Mouse (Mus musculus): ENCODE measurements at regions not wholly inside any gene's neighbourhood (a gene's known extent, or its start where the extent isn't known, plus 50 kb on each side); places are given as distances from the start of the nearest gene placed in this dataset.
A peak's percentile ranks its signal among the peaks of the same experiment; 100 is the strongest.

DNA sequence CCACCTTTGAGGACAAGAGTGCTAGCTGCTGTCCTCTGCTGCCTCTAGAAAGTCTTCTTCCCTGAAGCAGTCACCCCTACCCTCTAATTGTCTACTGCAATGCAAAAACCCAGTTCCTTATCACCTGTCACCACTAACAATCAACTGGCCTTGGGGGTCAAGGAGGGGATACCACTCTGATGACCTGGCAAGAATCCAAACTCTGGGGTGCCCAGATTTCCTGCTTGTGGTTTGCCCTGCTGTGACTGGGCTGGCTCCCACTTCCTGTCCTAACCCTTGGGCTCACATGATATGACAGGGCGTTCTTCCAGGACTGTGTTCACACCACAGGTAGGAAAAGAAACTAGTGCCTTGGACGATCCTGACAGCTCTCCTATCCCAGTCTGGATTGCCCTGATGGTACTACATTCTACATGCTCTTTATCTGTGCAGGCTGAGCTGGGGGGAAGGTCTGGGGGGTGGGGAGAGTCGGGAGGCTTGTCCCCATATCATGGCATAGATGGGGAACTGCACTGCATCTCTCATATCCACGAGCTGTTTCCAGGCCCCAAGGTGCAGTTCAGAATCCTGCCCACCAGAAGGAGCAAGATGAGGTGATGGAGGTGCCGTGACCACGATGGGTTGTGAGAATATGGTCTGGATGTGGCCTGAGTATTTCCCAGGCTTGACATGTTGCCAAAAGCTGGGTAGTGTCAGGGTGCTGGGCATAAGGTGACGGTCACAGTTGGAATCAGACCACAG is 81.0 kb downstream of the Maf start:
- no peak for DNase-seq
- no peak for TF ChIP-seq CTCF (IDR thresholded peaks at IDR 0.05)
- H3K27ac ChIP-seq, result no peak overlapping the region
- H3K4me3 ChIP-seq, result no peak overlapping the region
- intact Hi-C loops (cut with DNase I), result no loop called here

DNA sequence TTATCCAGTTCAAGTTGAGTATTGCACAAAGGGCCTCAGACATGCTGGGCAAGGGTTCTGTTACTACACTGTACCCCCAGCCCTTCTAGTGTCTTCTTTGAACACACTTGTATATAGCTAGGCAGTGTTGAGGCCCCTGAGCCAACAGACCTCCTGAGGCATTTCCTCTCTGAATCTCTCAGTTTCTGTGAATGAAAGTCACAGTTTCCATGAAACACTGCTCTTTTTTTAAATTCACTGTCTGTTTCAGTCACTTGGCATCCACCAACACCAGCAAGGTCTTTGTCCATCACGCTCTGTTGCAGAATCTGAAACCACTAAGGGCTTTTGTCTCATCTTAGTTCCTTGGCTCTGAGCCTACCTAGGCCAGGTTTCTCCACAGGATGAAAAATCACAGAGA is 82.5 kb downstream of the Maf start:
- DNase-seq, result no peak
- TF ChIP-seq CTCF (IDR thresholded peaks at IDR 0.05), result no peak
- intact Hi-C loops (cut with DNase I), result no loop called here

DNA sequence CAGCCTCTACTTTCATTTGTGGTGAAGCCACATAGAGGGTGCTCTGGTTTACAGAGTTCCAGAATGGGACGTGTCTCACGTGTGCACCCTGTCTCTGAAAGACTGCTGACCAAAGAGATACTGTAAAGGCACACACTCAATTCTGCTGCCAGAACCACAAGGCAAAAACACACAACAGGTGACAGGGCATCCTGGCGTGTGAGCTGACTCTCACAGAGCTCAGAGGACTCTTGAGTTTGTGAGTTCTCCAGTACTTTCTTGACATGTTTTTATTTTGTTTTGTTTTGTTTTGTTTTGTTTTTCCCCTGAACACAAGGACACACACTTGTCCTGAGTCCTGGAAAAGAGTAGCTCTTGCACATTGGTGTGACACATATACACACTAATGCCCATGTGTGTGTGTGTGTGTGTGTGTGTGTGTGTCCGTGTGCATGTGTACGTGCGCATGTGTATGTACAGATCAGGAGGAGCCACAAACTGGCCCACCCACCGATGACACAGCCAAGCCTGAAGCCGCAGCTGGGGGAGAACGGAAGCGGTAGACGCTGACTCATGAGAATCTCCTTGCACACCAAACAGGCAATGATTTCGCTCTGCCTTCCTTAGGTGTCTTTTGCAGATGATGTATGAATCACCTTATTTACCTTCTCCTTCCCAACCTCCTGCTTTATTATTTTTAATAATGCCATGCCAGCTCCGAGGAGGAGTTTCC is 89.4 kb downstream of the Maf start:
- intact Hi-C loops (cut with DNase I), result no loop called here
- no peak for TF ChIP-seq CTCF (IDR thresholded peaks at IDR 0.05)
- Histone ChIP-seq H3K4me3 (no peak overlapping the region), H3K27ac (peak overlapping the region; percentile 72)
- no peak for DNase-seq

More for the DNA sequence above, 82.5 kb downstream of the Maf start:
- H3K27ac ChIP-seq, result no peak overlapping the region
- no peak overlapping the region for H3K4me3 ChIP-seq

DNA sequence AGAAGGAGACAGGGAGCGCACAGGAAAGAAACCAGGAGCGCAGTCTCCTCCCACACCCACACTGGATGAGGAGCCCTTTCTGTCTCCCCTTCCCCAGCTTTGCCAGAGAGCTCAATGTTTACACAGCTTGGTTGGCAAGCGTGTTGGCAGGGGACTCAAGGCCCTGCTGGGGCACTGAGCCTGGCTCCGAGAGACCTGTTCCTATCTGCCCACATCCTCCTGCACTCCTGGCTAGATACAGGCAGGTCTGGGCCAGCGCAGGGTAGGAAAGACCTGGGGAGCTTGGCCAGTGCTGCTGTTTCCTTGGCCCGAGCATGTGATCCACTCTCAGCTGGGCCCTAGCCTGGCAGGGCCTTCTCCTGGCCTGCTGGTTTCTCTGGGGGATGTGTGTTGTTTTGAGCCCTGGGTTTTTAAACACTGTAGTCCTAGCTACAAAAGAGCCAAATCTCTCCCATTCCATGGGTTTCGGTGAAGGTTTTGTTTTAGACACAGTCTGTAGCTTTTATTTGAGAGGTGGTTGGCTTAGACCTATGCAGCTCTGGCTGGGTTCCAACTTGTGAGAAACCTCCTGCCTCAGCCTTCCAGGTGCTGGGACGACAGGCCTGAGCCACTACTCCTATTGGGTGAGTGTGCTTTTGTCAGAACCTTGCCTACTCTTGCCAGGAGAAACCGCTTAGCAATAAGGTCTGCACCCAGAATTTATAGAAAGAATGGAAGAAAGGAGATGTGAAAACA is 90.6 kb downstream of the Maf start:
- peak; percentile 75 for DNase-seq
- H3K4me3 ChIP-seq, result no peak overlapping the region
- intact Hi-C loops (cut with DNase I), result no loop called here
- no peak for TF ChIP-seq CTCF (IDR thresholded peaks at IDR 0.05)
- peak overlapping the region; percentile 72 for H3K27ac ChIP-seq

DNA sequence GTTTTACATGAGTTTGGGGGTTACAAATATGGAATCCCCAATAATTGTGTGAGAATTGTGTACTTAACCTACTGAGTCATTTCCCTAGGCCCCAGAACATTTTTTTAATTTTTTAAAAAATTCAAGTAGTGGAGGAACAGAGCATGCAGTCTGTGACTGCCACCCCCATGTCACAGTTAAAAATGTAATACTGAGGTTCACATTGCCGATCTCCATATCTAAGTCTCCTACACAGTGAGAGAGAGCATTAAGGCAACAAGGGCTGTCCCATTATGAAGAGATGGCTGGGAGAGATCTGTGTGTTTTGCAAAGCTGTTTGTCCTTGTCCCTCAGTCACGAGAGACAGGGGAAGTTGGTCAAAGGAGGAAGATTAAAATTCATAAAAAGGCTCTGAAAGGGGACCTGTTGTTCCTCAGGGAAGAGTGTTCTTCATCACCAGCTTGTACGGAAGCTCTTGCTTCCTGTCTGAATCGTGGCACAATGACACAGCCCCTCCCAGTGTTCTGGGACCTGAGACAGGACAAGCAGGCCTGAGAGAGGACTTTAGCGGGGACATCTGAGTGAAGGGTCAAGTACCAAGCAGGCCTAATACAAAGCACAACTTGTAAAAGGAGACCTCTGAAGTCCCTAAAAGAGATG is 93.5 kb downstream of the Maf start:
- peak overlapping the region; percentile 31; the same call in 1 of the 2 replicates for H3K27ac ChIP-seq

DNA sequence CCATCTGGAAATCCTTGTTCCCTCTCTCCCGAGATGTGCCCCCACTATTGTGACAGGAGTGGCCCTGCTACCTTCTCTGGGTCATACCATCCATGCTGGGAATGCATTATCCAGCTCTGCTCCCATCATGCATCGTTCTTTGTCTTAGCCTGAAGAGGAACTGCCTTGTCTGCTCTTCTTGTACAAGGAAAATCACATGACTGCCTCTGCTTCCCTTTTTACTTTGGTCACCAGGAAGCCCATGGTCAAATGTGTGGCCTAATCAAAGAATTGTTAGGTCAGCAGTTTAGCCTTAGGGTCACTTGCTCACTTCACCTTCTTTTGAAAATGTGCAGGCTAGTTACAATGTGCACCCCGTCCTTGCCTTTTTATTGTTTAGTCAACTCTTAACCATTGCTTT is 95.5 kb downstream of the Maf start:
- intact Hi-C loops (cut with DNase I), result no loop called here
- no peak for DNase-seq
- no peak overlapping the region for H3K4me3 ChIP-seq
- TF ChIP-seq CTCF (IDR thresholded peaks at IDR 0.05), result no peak
- no peak overlapping the region for H3K27ac ChIP-seq

More for the DNA sequence above, 93.5 kb downstream of the Maf start:
- DNase-seq, result no peak
- intact Hi-C loops (cut with DNase I), result no loop called here
- TF ChIP-seq CTCF (IDR thresholded peaks at IDR 0.05), result no peak
- H3K4me3 ChIP-seq, result no peak overlapping the region

DNA sequence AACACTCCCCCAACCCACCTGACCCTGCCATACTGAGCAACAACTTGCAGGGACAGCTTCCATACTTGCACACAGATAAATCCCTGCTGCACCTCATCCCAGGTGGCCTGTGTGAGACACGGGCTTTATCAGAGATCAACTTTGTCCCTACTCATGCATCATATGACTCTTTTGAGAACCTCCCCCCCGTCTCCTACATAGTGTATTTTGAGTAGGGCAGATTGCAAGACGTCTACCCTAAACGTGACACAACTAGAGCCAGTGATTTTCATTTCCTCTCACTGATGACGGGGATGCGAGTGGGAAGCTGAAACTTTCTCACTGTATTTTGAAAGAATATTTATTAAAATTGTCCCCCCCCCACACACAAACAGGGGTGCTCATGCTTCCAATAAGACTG is 107.8 kb downstream of the Maf start:
- Histone ChIP-seq H3K27ac (no peak overlapping the region), H3K4me3 (no peak overlapping the region)
- DNase-seq, result no peak
- intact Hi-C loops (cut with DNase I), result no loop called here
- no peak for TF ChIP-seq CTCF (IDR thresholded peaks at IDR 0.05)

DNA sequence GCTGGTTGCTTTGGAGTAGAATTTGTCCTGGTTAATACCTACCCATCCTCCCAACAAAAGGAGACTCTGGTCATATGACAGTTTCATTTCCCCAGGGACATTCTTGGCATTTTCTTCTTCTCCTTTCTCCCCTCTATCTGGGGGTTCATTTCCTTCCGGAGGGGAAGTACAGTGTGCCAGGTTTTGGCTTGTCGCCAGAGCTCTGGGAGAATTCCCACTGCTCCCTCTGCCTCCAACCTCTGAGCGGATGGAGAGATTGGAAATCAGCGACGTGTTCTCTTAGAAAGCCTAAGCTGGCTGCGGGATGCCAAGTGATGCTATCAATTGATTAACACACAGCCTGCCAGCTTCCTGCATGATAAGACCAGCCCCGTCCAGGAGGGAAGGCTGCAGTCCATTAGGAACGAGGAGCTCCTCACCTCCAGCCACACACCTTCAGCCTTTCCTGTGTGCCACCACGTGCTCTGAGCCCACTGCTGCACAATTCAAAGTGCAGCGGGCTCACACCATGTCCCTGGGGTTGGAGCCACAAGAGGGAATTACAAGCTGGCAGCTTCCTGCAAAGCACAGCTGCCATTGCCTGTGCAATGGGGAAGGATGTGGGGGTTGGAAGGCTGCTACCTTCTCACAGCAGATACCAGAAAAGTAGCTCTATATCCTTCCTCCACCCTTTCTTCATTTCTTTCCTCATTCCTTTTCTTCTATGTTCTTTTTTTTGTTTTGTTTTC is 110.2 kb downstream of the Maf start:
- peak; percentile 28 for DNase-seq

DNA sequence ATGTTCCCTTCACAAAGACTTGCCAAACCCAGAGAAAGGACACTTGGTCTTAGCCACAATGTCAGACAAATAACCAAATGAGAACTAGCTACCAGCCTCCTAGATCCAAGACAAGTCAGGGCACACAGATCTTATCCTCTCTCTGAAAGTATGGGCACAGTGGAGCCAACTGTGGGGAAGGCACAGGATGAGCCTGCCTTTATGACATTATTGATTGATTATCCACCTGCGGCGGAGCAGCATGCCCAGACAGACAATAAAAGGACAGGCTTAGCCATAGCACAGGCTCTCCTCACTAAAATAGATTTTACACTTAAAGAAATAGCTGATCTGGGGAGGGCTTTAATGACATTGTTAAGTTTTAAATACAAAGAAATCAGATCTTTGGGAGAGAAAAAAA is 117.9 kb downstream of the Maf start:
- DNase-seq, result no peak
- intact Hi-C loops (cut with DNase I), result no loop called here
- Histone ChIP-seq H3K4me3 (no peak overlapping the region), H3K27ac (no peak overlapping the region)
- no peak for TF ChIP-seq CTCF (IDR thresholded peaks at IDR 0.05)

More for the DNA sequence above, 110.2 kb downstream of the Maf start:
- H3K27ac ChIP-seq, result peak overlapping the region; percentile 24; the same call in 1 of the 2 replicates
- intact Hi-C loops (cut with DNase I), result no loop called here
- H3K4me3 ChIP-seq, result no peak overlapping the region
- TF ChIP-seq CTCF (IDR thresholded peaks at IDR 0.05), result no peak

DNA sequence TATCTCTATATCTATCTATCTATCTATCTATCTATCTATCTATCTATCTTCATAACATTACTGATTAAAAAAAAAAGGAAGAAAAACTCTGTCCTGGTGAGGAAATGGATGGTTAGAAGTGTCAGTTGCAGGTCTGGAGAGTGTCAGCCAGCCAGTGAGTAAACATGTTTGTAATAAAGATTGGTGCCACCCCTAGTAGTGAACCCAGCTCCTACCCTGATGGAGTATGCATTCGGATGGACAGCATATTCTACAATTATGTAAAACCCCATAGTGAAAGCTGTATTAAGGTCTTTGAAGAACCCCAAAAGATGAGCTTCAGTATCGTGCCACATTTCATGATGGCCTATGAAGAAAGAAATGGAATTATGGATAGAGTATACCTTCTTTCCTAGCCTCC is 118.5 kb downstream of the Maf start:
- no peak for DNase-seq
- intact Hi-C loops (cut with DNase I), result no loop called here
- no peak overlapping the region for H3K4me3 ChIP-seq
- no peak overlapping the region for H3K27ac ChIP-seq
- no peak for TF ChIP-seq CTCF (IDR thresholded peaks at IDR 0.05)

DNA sequence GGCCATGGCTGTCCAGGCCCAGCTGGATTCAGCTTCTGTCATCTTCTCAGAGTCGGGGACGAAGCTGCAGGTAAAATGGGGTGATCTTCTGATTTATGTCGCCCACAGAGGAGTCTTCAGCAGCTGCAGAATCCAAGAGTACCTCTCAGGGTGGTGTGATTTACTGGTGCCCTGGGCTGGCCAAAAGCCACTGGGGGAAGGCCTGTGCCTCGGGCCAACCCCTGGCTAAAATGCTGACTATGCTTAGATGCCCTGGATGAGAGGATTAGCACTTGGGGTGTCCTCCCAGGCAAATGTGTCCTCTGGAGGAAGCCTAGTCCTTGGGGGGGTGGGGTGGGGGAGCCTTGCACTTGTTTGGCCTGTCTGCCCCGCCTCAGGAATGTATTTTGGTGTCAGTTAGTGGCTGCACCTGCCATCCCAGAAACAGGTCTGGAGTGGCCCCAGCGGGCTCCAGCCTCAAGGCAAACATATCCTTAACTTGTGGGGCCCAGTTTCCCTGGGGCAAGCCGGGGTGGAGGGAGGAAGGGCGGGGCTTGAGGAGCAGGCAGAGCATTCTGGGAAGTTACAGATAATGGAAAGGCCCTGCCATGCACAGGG is 123.2 kb downstream of the Maf start:
- peak; percentile 88 for DNase-seq
- no peak for TF ChIP-seq CTCF (IDR thresholded peaks at IDR 0.05)
- 0 out of 2 replicates have a peak overlapping the region, but pooled peaks have one; percentile 5 for H3K4me3 ChIP-seq
- peak overlapping the region; percentile 81 for H3K27ac ChIP-seq
- intact Hi-C loops (cut with DNase I), result loop anchor here (2.0 to 5.0 kb wide), 3 partner anchors 56 to 182 kb away; partner anchors contain the start of gene Maf

All from gastrocnemius, adult 2 months (tissue).